Mouse (Mus musculus) liver, adult 2 months (tissue): ENCODE data around the gene Gm49337. TPM values are rescaled to one million over a fixed set of nuclear protein-coding genes. Genes with fewer than 3 reads are reported as not detected.

Experiments used
- DNase-seq: peaks from one replicate; pipeline ENCODE4 v3.0.0-alpha.2; 2011; ENCODE audit warnings: low read depth, low spot score; ENCODE audit errors: extremely low read depth
- H3K27ac ChIP-seq: fragments of 200-500 bp; replicated peaks from 2 replicates; pipeline ENCODE4 v1.5.1; 2012; ENCODE audit warnings: low read depth, mild to moderate bottlenecking, control low read depth, inconsistent platforms, low read length; ENCODE audit not compliant: insufficient read depth
- H3K27me3 ChIP-seq: fragments of 200-500 bp; 2 replicates; pipeline ENCODE4 v1.6.1; 2012; ENCODE audit warnings: mild to moderate bottlenecking, moderate library complexity, low read length, inconsistent platforms; ENCODE audit not compliant: control insufficient read depth, insufficient read depth
- H3K36me3 ChIP-seq: fragments of 200-500 bp; 2 replicates; pipeline ENCODE4 v1.6.1; 2012; ENCODE audit warnings: low read length, inconsistent platforms; ENCODE audit not compliant: control insufficient read depth, insufficient read depth
- H3K4me1 ChIP-seq: fragments of 200-500 bp; 2 replicates; pipeline ENCODE4 v1.6.1; 2011; ENCODE audit warnings: low read length; ENCODE audit not compliant: control insufficient read depth, insufficient read depth
- H3K4me3 ChIP-seq: fragments of 200-500 bp; 2 replicates; pipeline ENCODE4 v1.5.1; 2011; ENCODE audit warnings: low read depth, mild to moderate bottlenecking, control low read depth, low read length, moderate library complexity; ENCODE audit not compliant: insufficient read depth
- H3K79me2 ChIP-seq: fragments of 200-500 bp; 2 replicates; pipeline ENCODE4 v1.6.1; 2012; ENCODE audit warnings: inconsistent platforms, mild to moderate bottlenecking, low read length, moderate library complexity; ENCODE audit not compliant: control insufficient read depth, insufficient read depth
- H3K9ac ChIP-seq: fragments of 200-500 bp; 2 replicates; pipeline ENCODE4 v1.6.1; 2012; ENCODE audit warnings: low read depth, mild to moderate bottlenecking, control low read depth, inconsistent platforms, low read length
- CTCF ChIP-seq: fragments of 200-500 bp; IDR thresholded peaks from 2 replicates; pipeline ENCODE4 v1.5.1; 2011; ENCODE audit warnings: low read depth, low read length, control low read depth
- POLR2A ChIP-seq: fragments of 200-500 bp; IDR thresholded peaks from 2 replicates; pipeline ENCODE4 v1.6.1; 2011; ENCODE audit warnings: low read length, control low read depth; ENCODE audit not compliant: insufficient read depth; ENCODE audit errors: extremely low read depth
- WGBS: fragments of 180-500 bp; shearing (Covaris S2); methylation state at CpG from one replicate; pipeline ENCODE4 v1.1.7; 2018; 5-methylcytosine and 5-hydroxymethylcytosine counted together
- polyA plus RNA-seq: library from polyadenylated mRNA; depleted of rRNA; stranded (reverse); fragments of >200 nt; gene quantifications from 2 replicates; pipeline ENCODE4 v1.2.3, GENCODE M21; 2012; rRNA removed
- total RNA-seq: library from RNA; depleted of rRNA; stranded (reverse); fragments of >200 nt; gene quantifications from 2 replicates; pipeline ENCODE4 v1.2.3, GENCODE M21; 2014; rRNA removed

The Gm49337 gene
- total and polyA plus RNA-seq, 2 experiments = not detected

- Histone ChIP-seq H3K27me3 (no peaks in the 10 kb centered on the region), H3K4me3 (no peak overlapping the region), H3K27ac (no peak overlapping the region), H3K36me3 (peaks cover 2% of the 10 kb centered on the region; the same call in 1 of the 2 replicates), H3K4me1 (no peaks in the 10 kb centered on the region), H3K79me2 (no peaks in the 10 kb centered on the region), H3K9ac (no peak overlapping the region)
- TF ChIP-seq POLR2A = no peak
- no peak for TF ChIP-seq CTCF
- no peak for DNase-seq
- WGBS = 66% methylated on average over 1 of the region's 1 CpGs
Measured at GRCm38 (mm10) chr4:116336294-116336693, 163.1 kb downstream of the Gm49337 start.

GRCm38 (mm10) chr4:116342119-116342518 lies 168.9 kb downstream of the Gm49337 start:
- TF ChIP-seq CTCF = no peak
- Histone ChIP-seq H3K4me1 (no peaks in the 10 kb centered on the region), H3K27me3 (no peaks in the 10 kb centered on the region), H3K9ac (no peak overlapping the region), H3K36me3 (no peaks in the 10 kb centered on the region), H3K4me3 (no peak overlapping the region), H3K79me2 (no peaks in the 10 kb centered on the region), H3K27ac (no peak overlapping the region)
- peak; percentile 24 for DNase-seq

Other genes starting within 250 kb of the Gm49337 start
- not detected in 2 replicates for gene Dmbx1, start 233.5 kb upstream of the Gm49337 start, total RNA-seq
- not detected in 2 replicates for gene Dmbx1, start 233.5 kb upstream of the Gm49337 start, polyA plus RNA-seq
- 55.9 and 71.4 TPM in 2 replicates for gene Faah, start 155.5 kb upstream of the Gm49337 start, total RNA-seq
- gene Faah, start 155.5 kb upstream of the Gm49337 start, polyA plus RNA-seq = 120 and 125 TPM in 2 replicates
- gene Nsun4, start 119.5 kb upstream of the Gm49337 start, total RNA-seq = 14.5 and 15.0 TPM in 2 replicates
- 8.9 and 11.8 TPM in 2 replicates for gene Nsun4, start 119.5 kb upstream of the Gm49337 start, polyA plus RNA-seq
- gene Uqcrh, start 98.3 kb upstream of the Gm49337 start, total RNA-seq = 528 and 609 TPM in 2 replicates
- gene Uqcrh, start 98.3 kb upstream of the Gm49337 start, polyA plus RNA-seq = 158 and 193 TPM in 2 replicates
- gene Lrrc41, start 98.1 kb upstream of the Gm49337 start, total RNA-seq = 18.5 and 25.2 TPM in 2 replicates
- 36.5 and 45.8 TPM in 2 replicates for gene Lrrc41, start 98.1 kb upstream of the Gm49337 start, polyA plus RNA-seq
- gene Rad54l, start 49.7 kb upstream of the Gm49337 start, total RNA-seq = 0.18 and 0.40 TPM in 2 replicates
- 0.06 and 0.11 TPM in 2 replicates for gene Rad54l, start 49.7 kb upstream of the Gm49337 start, polyA plus RNA-seq
- 14.7 and 15.4 TPM in 2 replicates for gene Pomgnt1, start 49.5 kb upstream of the Gm49337 start, total RNA-seq
- 15.2 and 19.1 TPM in 2 replicates for gene Pomgnt1, start 49.5 kb upstream of the Gm49337 start, polyA plus RNA-seq
- gene Lurap1, start 22.0 kb upstream of the Gm49337 start, total RNA-seq = 0.18 and 0.27 TPM in 2 replicates
- 0.12 and 0.87 TPM in 2 replicates for gene Lurap1, start 22.0 kb upstream of the Gm49337 start, polyA plus RNA-seq
- 0.09 TPM in 1 of 2 replicates, not detected in the other for gene Tspan1, start 5.8 kb upstream of the Gm49337 start, total RNA-seq
- 0.27 TPM in 1 of 2 replicates, not detected in the other for gene Tspan1, start 5.8 kb upstream of the Gm49337 start, polyA plus RNA-seq
- gene 1700042G07Rik, start within 50 bp of the Gm49337 start, total RNA-seq = not detected in 2 replicates
- gene 1700042G07Rik, start within 50 bp of the Gm49337 start, polyA plus RNA-seq = not detected in 2 replicates
- gene Pik3r3, start 48.2 kb downstream of the Gm49337 start, total RNA-seq = 1.0 and 1.4 TPM in 2 replicates
- 1.3 and 1.7 TPM in 2 replicates for gene Pik3r3, start 48.2 kb downstream of the Gm49337 start, polyA plus RNA-seq